Mouse (Mus musculus) liver, adult 2 months (tissue): Measurements from ENCODE around the gene Tesc. TPM values are rescaled to one million over a fixed set of nuclear protein-coding genes. Genes with fewer than 3 reads are reported as not detected.
A peak's percentile ranks its signal among the peaks of the same experiment; 100 is the strongest.

Source experiments
- DNase-seq: peaks from one replicate; pipeline ENCODE4 v3.0.0-alpha.2; 2011; ENCODE audit warnings: low read depth, low spot score; ENCODE audit errors: extremely low read depth
- H3K27ac ChIP-seq: fragments of 200-500 bp; replicated peaks from 2 replicates; pipeline ENCODE4 v1.5.1; 2012; ENCODE audit warnings: low read depth, mild to moderate bottlenecking, control low read depth, inconsistent platforms, low read length; ENCODE audit not compliant: insufficient read depth
- H3K27me3 ChIP-seq: fragments of 200-500 bp; 2 replicates; pipeline ENCODE4 v1.6.1; 2012; ENCODE audit warnings: mild to moderate bottlenecking, moderate library complexity, low read length, inconsistent platforms; ENCODE audit not compliant: control insufficient read depth, insufficient read depth
- H3K36me3 ChIP-seq: fragments of 200-500 bp; 2 replicates; pipeline ENCODE4 v1.6.1; 2012; ENCODE audit warnings: low read length, inconsistent platforms; ENCODE audit not compliant: control insufficient read depth, insufficient read depth
- H3K4me1 ChIP-seq: fragments of 200-500 bp; 2 replicates; pipeline ENCODE4 v1.6.1; 2011; ENCODE audit warnings: low read length; ENCODE audit not compliant: control insufficient read depth, insufficient read depth
- H3K4me3 ChIP-seq: fragments of 200-500 bp; 2 replicates; pipeline ENCODE4 v1.5.1; 2011; ENCODE audit warnings: low read depth, mild to moderate bottlenecking, control low read depth, low read length, moderate library complexity; ENCODE audit not compliant: insufficient read depth
- H3K79me2 ChIP-seq: fragments of 200-500 bp; 2 replicates; pipeline ENCODE4 v1.6.1; 2012; ENCODE audit warnings: inconsistent platforms, mild to moderate bottlenecking, low read length, moderate library complexity; ENCODE audit not compliant: control insufficient read depth, insufficient read depth
- H3K9ac ChIP-seq: fragments of 200-500 bp; 2 replicates; pipeline ENCODE4 v1.6.1; 2012; ENCODE audit warnings: low read depth, mild to moderate bottlenecking, control low read depth, inconsistent platforms, low read length
- CTCF ChIP-seq: fragments of 200-500 bp; IDR thresholded peaks from 2 replicates; pipeline ENCODE4 v1.5.1; 2011; ENCODE audit warnings: low read depth, low read length, control low read depth
- POLR2A ChIP-seq: fragments of 200-500 bp; IDR thresholded peaks from 2 replicates; pipeline ENCODE4 v1.6.1; 2011; ENCODE audit warnings: low read length, control low read depth; ENCODE audit not compliant: insufficient read depth; ENCODE audit errors: extremely low read depth
- WGBS: fragments of 180-500 bp; shearing (Covaris S2); methylation state at CpG from one replicate; pipeline ENCODE4 v1.1.7; 2018; 5-methylcytosine and 5-hydroxymethylcytosine counted together
- polyA plus RNA-seq: library from polyadenylated mRNA; depleted of rRNA; stranded (reverse); fragments of >200 nt; gene quantifications from 2 replicates; pipeline ENCODE4 v1.2.3, GENCODE M21; 2012
- total RNA-seq: library from RNA; depleted of rRNA; stranded (reverse); fragments of >200 nt; gene quantifications from 2 replicates; pipeline ENCODE4 v1.2.3, GENCODE M21; 2014

The Tesc gene
- total and polyA plus RNA-seq, 2 experiments: 0.18 to 0.35 TPM

DNA sequence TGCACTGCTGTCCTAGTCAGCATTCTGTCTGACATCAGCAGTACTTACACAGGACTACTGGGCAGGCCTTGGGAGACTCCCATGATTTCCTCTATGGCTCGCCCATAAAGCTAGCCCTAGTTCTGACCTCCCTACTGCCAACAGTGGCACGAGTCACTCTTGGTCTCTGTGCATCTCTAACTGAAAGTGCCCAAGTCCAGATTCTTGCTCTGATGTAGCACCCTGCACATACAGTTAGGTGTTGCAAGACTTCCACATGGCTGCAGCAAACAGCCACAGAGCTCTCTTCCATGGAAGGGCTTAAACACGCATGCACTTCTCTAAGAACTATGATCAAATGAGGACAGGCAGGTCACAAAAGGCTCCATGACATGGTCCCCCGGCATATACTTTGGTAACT lies 68.3 kb downstream of the Tesc start:
- Histone ChIP-seq H3K27ac (no peak overlapping the region), H3K4me1 (no peaks in the 10 kb centered on the region), H3K4me3 (no peak overlapping the region), H3K27me3 (no peaks in the 10 kb centered on the region), H3K36me3 (0 out of 2 replicates have a peak, but pooled peaks cover 3% of the 10 kb centered on the region), H3K79me2 (no peaks in the 10 kb centered on the region; the same call in 1 of the 2 replicates), H3K9ac (no peak overlapping the region)
- WGBS: 67% methylated on average over 4 of the region's 4 CpGs
- DNase-seq: no peak
- TF ChIP-seq POLR2A: no peak
- no peak for TF ChIP-seq CTCF

DNA sequence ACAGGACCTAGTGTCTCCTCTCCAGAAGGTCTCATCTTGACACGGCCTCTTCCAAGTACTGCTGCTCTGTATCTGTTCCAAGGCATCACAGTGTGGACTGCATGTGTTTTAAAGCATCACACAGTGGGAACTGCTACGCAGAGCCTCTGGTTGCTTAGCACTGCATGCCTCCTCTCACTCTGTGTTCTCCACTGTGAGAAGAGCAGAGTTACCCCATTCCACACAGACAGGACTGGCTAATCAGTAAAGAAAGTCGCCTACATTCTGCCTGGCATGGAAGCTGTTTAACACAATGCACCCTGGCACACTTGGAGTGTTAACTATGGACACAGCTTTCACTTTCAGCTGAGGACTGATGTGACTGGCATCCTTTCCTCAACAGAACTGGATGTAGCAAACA lies 68.8 kb downstream of the Tesc start:
- DNase-seq: peak; percentile 42
- Histone ChIP-seq H3K27ac (no peak overlapping the region), H3K27me3 (no peaks in the 10 kb centered on the region), H3K9ac (no peak overlapping the region), H3K36me3 (0 out of 2 replicates have a peak, but pooled peaks cover 3% of the 10 kb centered on the region), H3K4me3 (no peak overlapping the region), H3K4me1 (no peaks in the 10 kb centered on the region), H3K79me2 (no peaks in the 10 kb centered on the region; the same call in 1 of the 2 replicates)
- 59% methylated on average over 3 of the region's 3 CpGs for WGBS
- TF ChIP-seq CTCF: no peak
- no peak for TF ChIP-seq POLR2A

DNA sequence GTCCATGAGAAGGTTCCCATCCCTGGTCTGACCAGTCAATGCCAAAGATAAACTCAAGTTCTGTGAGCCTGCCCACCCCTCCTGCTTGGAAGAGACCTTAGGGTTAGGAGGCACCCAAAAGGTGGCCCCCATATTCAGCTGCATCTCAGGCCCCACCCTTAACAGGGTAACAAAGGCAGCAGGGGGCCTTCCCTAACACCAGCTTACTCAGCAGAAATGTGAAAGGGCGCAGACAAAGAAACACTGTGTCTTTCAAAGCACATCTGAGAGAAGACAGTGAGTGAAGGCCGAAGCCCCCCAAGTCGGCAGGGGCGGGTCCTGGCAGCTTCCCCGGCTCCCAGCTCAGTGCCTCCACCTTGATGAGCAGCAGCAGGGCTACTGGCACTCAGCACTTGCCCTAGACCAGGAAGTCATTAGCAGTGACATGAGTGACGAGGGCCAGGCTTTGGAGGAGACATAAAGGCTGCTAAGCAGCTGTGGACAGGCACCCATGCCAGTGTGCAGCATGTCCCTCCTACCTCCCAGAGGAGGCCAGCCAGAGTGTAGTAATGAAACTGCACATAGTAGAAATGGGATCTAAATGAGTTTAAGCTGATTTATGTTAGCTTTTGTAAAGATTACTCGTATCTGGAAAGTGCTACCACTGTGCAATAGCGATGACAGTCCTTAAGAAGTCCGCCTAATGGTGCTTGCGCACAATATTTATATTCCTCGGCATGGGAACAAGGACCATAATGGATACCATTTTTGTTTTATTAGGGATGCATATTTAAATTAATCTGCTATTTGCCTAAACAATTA lies 71.7 kb downstream of the Tesc start:
- 92% methylated on average over 11 of the region's 11 CpGs for WGBS
- no peak overlapping the region for H3K27ac ChIP-seq
- no peak overlapping the region for H3K4me3 ChIP-seq
- peaks cover 3% of the 10 kb centered on the region for H3K4me1 ChIP-seq
- no peak for DNase-seq
- no peak overlapping the region for H3K9ac ChIP-seq
- no peak for TF ChIP-seq CTCF
- TF ChIP-seq POLR2A: no peak
- no peaks in the 10 kb centered on the region for H3K79me2 ChIP-seq
- H3K27me3 ChIP-seq: no peaks in the 10 kb centered on the region
- H3K36me3 ChIP-seq: 0 out of 2 replicates have a peak, but pooled peaks cover 3% of the 10 kb centered on the region

DNA sequence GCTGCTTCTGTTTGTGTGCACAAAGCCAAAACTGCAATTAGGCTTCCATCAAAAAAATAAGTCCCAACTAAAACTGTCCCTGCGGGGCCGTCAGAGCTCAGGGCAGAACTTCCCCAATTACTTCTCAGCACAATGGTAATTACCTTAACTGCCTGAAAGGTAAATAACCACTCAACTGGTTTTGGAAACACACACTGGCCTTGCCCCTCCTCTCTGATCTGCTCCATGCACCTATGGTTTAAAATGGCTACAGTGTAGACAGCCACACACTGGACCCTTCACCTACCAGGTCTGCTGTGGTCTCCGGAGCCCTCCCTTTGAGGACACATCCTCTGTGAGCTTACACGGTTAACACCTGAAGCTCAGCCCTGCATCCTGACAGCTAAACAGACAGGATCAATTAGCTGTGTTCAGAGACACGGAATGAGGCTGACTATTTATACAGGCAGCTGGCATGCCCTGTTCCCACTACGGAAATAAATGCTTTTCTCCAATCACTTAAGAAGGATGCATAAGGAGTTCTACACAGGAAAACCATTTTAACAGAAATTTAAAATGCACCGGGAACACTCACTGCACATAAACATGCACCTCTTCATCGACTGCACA lies 72.4 kb downstream of the Tesc start:
- WGBS: 94% methylated on average over 8 of the region's 8 CpGs
- Histone ChIP-seq H3K27me3 (no peaks in the 10 kb centered on the region), H3K79me2 (no peaks in the 10 kb centered on the region), H3K9ac (no peak overlapping the region), H3K27ac (no peak overlapping the region), H3K4me1 (peaks cover 3% of the 10 kb centered on the region), H3K36me3 (0 out of 2 replicates have a peak, but pooled peaks cover 3% of the 10 kb centered on the region), H3K4me3 (no peak overlapping the region)
- TF ChIP-seq CTCF (no peak), POLR2A (no peak)
- DNase-seq: no peak

DNA sequence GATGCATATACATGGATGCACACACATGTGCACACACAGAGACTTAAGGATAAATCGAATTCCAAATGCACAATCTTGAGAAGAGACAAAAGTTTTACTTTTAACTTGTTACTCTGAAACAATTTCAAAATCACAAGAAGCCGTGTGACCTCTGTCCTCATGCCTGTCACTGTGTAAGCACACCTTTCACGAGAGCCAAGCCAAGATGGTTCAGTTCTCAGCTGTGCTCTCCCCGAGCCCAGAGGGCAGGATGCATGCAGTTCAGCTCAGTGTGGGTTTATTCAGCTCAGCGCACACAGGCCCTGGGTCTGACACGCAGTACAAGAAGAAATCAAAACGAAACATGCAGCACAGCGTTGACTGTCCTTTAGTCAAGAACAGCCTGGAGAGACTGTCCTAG lies 78.0 kb downstream of the Tesc start:
- no peak overlapping the region for H3K4me3 ChIP-seq
- peaks cover 12% of the 10 kb centered on the region for H3K4me1 ChIP-seq
- TF ChIP-seq POLR2A (no peak), CTCF (no peak)
- 0 out of 2 replicates have a peak, but pooled peaks cover 1% of the 10 kb centered on the region for H3K36me3 ChIP-seq
- no peaks in the 10 kb centered on the region for H3K79me2 ChIP-seq
- no peak overlapping the region for H3K9ac ChIP-seq
- H3K27ac ChIP-seq: no peak overlapping the region
- no peaks in the 10 kb centered on the region for H3K27me3 ChIP-seq
- 35% methylated on average over 8 of the region's 8 CpGs for WGBS
- peak; percentile 75 for DNase-seq

DNA sequence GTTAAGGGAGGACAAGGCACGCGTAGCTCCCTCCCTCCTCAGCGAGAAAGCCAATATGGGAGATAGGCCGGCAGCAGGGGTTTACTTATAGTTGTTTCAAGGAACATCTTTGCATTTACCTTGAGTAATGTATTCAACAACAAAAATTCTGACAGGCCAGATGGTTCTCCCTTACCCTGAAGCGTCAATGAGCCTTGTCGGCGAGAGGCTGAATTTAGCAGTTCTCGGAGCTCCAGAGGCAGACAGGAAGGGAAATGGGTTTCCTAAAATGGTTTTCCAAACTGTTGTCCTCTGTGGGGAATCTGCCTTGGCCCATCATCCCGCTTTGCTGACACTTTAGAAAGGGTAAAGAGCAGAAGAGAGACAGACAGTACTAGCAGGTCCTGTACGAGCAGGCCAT lies 79.1 kb downstream of the Tesc start:
- peaks cover 12% of the 10 kb centered on the region for H3K4me1 ChIP-seq
- 95% methylated on average over 10 of the region's 10 CpGs for WGBS
- no peaks in the 10 kb centered on the region for H3K27me3 ChIP-seq
- TF ChIP-seq POLR2A: no peak
- TF ChIP-seq CTCF: no peak
- no peaks in the 10 kb centered on the region for H3K79me2 ChIP-seq
- no peak for DNase-seq
- no peak overlapping the region for H3K4me3 ChIP-seq
- peaks cover 6% of the 10 kb centered on the region for H3K36me3 ChIP-seq
- no peak overlapping the region for H3K27ac ChIP-seq
- no peak overlapping the region for H3K9ac ChIP-seq
